Mouse (Mus musculus) cerebellum, adult 18-20 months (tissue): ENCODE results near the gene Abl2.
A peak's percentile ranks its signal among the peaks of the same experiment; 100 is the strongest.
"Not testable (repeated sequence)": the region's sequence is repeated elsewhere in the genome, so short reads cannot be mapped to it uniquely, and the experiment has no call there.

Source experiments
- DNase-seq, 2 experiments: peaks; one replicate each; pipeline ENCODE4 v3.0.0; 2021

Gene Abl2

GRCm38 (mm10) chr1:156639455-156639854 lies 80.9 kb downstream of the Abl2 start:
- no peak for DNase-seq

GRCm38 (mm10) chr1:156640577-156640976 lies 82.0 kb downstream of the Abl2 start:
- peak in 1 of 2 experiments; percentile 56 for DNase-seq

GRCm38 (mm10) chr1:156641808-156642207 lies 83.2 kb downstream of the Abl2 start:
- no peak for DNase-seq

DNA sequence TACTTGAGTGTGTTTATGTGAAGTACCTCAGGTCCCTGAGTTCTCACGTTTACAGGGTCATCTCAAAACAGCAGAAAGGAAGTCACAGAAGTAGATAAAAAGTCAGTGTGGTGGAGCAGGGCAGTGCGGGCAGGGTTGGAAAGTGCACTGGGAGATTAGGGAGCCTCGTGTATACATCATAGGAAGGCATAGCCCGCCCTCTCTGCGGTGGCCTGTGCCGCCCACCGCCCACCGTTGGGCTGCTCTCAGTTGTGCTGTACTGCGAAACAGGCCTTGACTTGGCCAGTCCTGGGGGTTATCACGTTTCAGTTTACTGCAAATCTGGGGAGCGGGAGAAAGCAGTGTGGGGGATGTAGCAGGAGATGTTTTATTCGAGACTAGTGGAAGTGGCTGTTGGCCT lies 84.2 kb downstream of the Abl2 start:
- DNase-seq: no peak

DNA sequence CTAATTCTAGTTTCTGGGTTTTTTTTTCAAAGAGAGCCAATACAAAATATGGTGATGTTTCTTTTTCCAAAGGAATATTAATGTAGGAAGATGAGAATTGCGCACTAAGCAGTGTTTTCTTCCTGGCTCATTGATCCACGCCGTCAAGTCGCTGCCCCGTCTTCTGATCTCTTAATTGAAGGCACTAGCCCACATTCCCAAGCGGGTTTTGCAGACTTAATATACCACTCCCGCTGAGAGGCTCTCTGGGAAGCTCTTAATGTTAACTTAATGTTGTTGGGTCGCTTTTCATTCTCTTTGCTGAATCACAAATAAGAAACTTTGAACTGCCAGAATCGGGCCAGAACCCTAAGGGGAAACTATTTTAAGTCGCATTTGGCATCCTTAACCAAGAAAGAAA lies 85.5 kb downstream of the Abl2 start:
- no peak for DNase-seq

- peak; percentile 63 to 75 for DNase-seq
These were observed 86.4 kb downstream of the Abl2 start for GRCm38 (mm10) chr1:156644780-156645523.

DNA sequence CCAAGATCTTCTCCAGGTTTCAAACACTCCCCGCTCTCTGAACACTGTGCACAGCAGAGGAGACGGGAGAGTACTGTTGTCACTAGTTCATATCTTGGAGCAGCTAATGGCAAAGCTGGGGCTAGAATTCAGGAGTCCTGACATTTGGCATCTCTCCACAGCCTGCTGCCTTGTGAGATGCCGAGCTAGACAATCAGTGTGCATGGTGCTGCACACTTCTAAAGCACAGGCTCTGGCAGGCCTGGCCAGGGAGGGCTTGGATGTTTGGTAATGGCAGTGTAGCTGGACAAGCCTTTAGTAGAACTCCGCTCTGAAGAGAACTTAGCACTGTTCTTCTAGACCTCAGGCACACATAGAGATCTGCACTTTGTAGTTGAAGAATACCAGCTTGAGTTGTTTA lies 87.4 kb downstream of the Abl2 start:
- peak; percentile 58 to 63 for DNase-seq

DNA sequence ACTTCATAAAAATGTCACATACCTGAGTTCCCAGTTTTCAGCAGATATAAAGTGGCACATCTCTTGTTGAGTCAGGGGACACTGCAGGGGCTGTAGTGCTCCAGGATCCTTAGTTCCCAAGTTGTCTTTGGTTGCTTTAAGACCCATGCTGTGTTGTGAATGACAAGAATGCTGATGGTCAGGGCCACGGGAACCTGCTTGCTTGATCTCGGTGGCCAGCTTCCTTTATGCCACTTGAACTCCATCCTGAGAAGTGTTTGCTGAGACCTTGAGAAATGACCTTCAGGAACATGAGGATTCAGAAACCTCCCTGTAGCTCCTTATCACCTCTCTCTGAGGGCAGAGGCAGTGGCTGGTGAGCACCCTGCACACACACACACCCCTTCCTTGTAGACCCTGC lies 90.1 kb downstream of the Abl2 start:
- no peak for DNase-seq

GRCm38 (mm10) chr1:156650631-156651030 lies 92.0 kb downstream of the Abl2 start:
- no peak for DNase-seq

DNA sequence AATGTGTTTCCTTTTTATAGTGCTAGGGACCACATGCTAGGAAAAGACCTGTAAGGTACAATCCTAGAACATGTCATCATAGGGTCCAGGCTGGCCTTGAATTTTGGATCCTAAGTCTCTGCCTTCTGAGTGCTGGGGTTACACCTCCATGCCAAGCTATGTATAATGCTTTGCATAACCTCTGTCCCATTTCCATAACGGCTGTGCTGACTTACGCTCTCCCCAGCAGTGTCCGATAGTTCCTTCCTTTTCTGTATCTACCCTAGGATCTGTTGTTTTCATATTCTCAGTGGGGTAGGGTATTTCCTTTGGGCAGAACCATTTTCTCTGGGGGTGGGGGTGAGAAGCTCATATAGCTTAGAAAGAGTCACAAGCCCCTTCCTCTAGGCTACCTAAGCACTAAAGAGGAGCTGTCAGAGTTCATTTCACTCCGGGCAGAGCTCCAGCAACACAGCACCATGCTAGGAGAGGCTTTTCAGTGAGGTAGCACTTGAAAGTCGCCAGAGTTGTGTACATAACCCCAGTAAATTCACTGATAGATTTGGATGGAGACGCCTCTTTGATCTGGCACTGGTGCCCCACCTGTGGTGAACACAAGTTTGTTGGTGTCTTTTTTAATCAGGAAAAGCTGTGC lies 93.7 kb downstream of the Abl2 start:
- no peak for DNase-seq

DNA sequence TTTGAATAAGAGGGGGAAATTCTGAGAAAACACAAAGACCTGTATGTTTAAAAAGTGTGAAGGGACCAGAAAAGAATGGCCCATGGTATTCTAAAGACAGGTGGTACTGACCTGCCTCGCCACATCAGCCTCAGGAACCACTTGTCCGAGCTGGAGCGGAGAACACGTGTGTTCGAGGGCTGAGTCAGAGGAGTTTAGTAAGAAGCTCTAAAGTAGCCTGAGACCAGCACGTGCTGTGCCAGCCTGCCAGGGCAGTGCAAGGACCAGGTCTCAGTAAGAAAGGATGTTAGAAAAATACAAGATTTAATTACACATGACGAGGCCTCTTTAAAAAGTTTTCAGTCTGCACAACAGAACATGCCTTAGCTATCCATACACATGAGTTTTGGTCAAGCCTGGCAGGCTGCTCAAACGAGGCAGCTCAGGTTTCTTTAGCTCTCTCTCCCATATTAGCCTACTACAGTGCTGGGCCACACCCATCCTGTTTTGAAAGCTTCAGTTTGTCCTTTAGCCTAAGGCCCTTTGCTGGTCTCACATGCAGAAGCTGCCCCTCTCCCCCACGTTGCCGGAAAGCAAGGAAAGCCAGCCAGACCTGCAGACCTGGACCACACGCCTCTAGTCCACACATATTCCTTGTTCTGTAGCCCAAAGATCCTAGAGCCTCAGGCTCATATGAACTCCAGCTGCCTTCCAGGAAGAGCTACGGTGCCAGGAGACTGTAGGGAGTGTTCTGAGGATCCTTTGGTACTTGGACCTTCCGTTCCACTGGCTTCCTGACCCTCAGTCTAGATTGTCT lies 96.3 kb downstream of the Abl2 start:
- DNase-seq: no peak

DNA sequence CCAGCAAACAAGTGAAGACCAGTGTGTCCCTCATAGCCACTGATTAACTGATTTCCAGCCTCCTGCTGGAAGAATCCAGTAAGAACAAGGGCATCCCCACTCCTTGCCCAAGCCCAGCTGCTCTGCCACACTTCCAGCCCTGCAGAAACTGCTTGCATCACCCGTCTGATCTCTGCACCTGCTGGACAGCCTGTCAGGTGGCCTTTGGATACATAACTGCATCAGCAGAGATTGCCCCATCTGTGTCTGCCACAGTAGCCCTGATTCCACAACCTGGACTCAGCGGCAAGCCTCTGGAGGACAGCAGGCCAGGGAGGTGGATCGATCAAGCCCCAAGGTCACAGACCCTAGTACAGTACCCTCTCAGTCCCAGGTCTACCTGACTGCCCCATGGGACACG lies 98.9 kb downstream of the Abl2 start:
- DNase-seq: no peak

DNA sequence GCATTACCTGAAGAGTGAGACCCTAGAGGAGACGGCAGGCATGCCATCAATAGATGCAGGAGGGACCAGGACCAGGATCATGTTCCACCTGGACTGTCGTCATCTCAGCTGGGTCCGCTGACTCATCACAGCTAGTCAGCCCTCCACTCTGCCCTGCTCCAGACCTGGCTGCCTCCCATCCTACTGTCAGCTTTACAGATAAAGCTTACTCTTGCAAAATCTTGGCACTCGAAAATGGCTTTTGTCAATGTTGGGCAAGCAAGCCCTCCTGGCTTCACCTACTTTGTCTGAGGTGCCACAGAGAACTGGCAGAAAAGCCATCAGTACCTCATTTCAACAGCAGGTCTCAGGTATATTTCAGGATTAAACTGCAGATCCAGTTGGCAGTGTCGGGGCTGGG lies 100.1 kb downstream of the Abl2 start:
- peak; percentile 64 to 85 for DNase-seq

DNA sequence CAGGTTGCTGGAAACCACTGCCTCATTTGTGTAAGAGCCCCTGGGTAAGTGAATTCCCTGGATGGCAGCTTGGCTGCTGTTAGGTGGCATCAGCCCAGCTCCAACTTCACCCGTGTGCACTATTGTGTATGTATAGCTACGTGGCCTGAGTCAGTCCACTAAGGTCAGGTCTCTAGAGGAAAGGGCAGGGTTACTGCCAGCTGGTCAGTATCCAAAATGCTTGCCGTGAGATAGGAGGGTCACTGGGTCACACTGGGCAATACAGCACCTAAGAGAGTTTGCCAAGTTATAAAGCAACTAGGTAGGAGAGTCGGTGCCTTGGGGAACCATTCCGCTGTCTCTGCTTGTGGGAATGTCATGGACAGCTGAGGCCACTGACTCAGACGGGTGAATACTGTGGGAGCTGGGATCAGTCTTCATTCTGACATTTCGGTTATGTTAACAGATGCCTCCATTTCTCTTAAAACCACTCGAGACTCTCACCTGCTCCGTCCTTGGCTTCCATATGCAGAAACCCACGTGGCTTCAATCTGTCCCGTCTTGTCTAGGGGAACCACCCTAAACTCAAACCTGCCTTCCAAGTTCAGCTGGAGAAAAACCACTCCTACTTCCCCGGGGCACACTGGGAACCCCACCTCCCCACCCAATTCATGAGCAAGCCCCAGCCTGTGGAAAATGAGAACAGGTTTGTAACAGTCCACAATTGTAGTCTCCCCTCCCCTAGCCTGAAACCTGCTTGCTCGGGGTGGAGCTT lies 101.5 kb downstream of the Abl2 start:
- no peak for DNase-seq

GRCm38 (mm10) chr1:156660660-156661236 lies 102.2 kb downstream of the Abl2 start:
- not testable (repeated sequence) for DNase-seq

DNA sequence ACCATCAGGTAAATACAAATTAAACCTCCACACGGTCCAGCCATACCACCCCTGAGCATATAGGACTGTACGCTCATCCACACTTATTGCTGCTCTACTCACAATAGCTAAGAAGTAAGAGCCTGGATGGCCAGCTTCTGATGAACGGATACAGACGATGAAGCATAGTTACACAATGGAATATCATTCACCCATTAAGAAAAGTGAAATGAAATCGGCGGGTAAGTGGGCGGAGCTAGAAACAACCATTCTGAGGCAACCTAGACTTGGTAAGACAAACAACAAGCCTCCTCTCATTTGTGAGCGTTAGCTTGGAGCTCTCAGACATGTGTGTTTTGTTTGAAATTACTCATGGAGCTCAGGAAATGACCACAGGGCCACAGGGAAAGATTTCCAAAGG lies 107.2 kb downstream of the Abl2 start:
- no peak for DNase-seq

DNA sequence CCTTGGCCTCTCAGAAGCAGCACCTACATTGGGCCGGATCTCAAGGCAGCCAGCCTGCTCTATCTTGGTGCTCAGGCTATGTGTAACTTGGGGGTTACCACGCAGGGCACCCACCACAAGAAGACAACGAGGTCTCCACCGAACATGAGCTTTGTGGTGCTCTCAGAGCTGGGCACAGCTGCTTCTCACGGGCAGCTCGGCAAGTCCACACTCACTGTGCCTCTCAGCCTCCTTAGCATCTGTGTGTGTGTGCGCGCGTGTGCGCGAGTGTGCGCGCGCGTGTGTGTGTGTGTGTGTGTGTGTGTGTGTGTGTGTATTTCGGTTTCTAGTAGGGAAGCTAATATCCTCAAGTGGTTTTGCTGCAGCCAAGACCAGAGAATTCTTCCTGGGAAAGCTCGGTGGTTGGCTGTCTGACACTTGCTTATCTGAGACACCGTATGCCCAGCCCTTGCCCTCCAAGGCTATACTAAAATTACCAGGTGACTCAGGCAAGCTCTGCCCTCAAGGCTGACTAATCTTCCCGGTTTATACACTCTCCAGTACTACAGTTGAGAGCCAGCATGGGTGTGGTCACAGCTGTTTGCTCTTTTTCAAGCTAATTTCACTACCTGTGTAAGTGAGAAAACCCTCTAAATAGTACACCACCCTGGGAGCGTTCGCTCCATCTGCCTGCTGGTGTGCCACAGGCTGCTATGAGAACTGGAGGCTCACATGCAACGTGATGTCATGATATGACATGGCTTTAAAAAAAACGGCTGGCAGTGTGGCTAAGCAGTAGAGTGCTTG lies 108.7 kb downstream of the Abl2 start:
- DNase-seq: no peak

DNA sequence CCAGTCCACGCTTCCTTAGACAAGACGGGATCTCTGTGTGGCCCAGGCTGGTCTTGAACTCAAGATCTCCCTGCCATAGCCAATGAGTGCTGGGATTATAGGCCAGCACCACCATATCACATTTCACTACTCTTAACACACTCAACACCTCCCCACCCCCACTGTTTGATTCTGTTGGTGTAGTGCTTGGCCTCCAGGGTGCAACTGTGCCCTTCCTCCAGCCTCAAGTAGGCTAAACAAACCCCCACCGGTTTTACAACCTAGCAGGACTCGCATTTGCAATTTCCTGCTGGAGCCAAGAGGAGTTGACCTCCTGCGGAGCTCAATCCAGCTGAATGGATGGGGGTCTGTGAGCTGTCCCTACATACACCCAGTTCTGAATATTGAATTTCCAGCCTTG lies 110.0 kb downstream of the Abl2 start:
- DNase-seq: no peak

- no peak for DNase-seq
These were observed 110.8 kb downstream of the Abl2 start for GRCm38 (mm10) chr1:156669208-156669983.

- DNase-seq: no peak
These were observed 113.3 kb downstream of the Abl2 start for GRCm38 (mm10) chr1:156671921-156672320.
